Mouse (Mus musculus) urinary bladder, postnatal 10 days (tissue): ENCODE measurements around the gene Olfr1197.

Experiments used
- DNase-seq: peaks from one replicate; pipeline ENCODE4 v3.0.0; 2022; ENCODE audit warnings: low spot score

The Olfr1197 gene

GRCm38 (mm10) chr2:88732266-88732665 is at the start of gene Olfr1197:
TSS of gene Olfr1197 (minus strand) at chr2:88732366.
- no peak for DNase-seq

- DNase-seq, result no peak
Observed at GRCm38 (mm10) chr2:88770388-88770787, 38.2 kb upstream of the Olfr1197 start, which contains the start of gene Olfr1200. TSS of gene Olfr1200 (minus strand) at chr2:88770488.

- no peak for DNase-seq
Observed at GRCm38 (mm10) chr2:88760369-88760768, 28.2 kb upstream of the Olfr1197 start, which contains the start of gene Olfr1199. TSS of gene Olfr1199 (minus strand) at chr2:88760469.

GRCm38 (mm10) chr2:88751270-88751669 is 19.1 kb upstream of the Olfr1197 start, which contains the start of gene Olfr1198:
TSS of gene Olfr1198 (minus strand) at chr2:88751370.
- DNase-seq, result no peak

- DNase-seq, result no peak
Observed at GRCm38 (mm10) chr2:88743379-88743778, 11.2 kb upstream of the Olfr1197 start.

GRCm38 (mm10) chr2:88704497-88704896 is 27.7 kb downstream of the Olfr1197 start, which contains the start of gene Olfr1196:
TSS of gene Olfr1196 (minus strand) at chr2:88704597.
- no peak for DNase-seq

- DNase-seq, result no peak
Observed at GRCm38 (mm10) chr2:88689087-88689486, 43.1 kb downstream of the Olfr1197 start, which contains the start of gene Olfr1195. TSS of gene Olfr1195 (minus strand) at chr2:88689187.
